Mouse (Mus musculus): ENCODE data around the gene Bst1.

- no peak for TF ChIP-seq CTCF (IDR thresholded peaks at IDR 0.05; ENCODE audit: borderline replicate concordance, insufficient read depth, low read length)
- TF ChIP-seq POLR2A (IDR thresholded peaks at IDR 0.05; ENCODE audit: low read depth, low read length): no peak
Observed at GRCm38 (mm10) chr5:43800700-43801099, 18.0 kb upstream of the Bst1 start.
